Mouse (Mus musculus) spleen, adult 2 months (tissue): ENCODE results near the gene Ly6g6c. TPM values are rescaled to one million over a fixed set of nuclear protein-coding genes. Genes with fewer than 3 reads are reported as not detected.
A peak's percentile ranks its signal among the peaks of the same experiment; 100 is the strongest.

Experiments used
- DNase-seq, 2 experiments: peaks; one replicate each; pipeline versions ENCODE4 v3.0.0 to v3.0.0-alpha.2; 2012 to 2021; ENCODE audit warnings: low spot score in 2 of 2, low read depth in 1 of 2
- H3K27ac ChIP-seq: fragments of 200-500 bp; 2 replicates; pipeline ENCODE4 v1.5.1; 2012; ENCODE audit warnings: low read length, inconsistent platforms; ENCODE audit not compliant: insufficient read depth
- H3K27me3 ChIP-seq: fragments of 200-500 bp; 2 replicates; pipeline ENCODE4 v1.6.1; 2012; ENCODE audit warnings: mild to moderate bottlenecking, moderate library complexity, low read length, inconsistent platforms; ENCODE audit not compliant: control insufficient read depth, insufficient read depth
- H3K36me3 ChIP-seq: fragments of 200-500 bp; 2 replicates; pipeline ENCODE4 v1.6.1; 2012; ENCODE audit warnings: mild to moderate bottlenecking, low read length, inconsistent platforms; ENCODE audit not compliant: control insufficient read depth, insufficient read depth
- H3K4me1 ChIP-seq: fragments of 200-500 bp; 2 replicates; pipeline ENCODE4 v1.6.1; 2011; ENCODE audit warnings: inconsistent platforms; ENCODE audit not compliant: control insufficient read depth, insufficient read depth, insufficient read length
- H3K4me3 ChIP-seq: fragments of 200-500 bp; 2 replicates; pipeline ENCODE4 v1.5.1; 2011; ENCODE audit warnings: mild to moderate bottlenecking, inconsistent platforms; ENCODE audit not compliant: insufficient read depth, insufficient read length; ENCODE audit errors: extremely low read depth
- CTCF ChIP-seq: fragments of 200-500 bp; IDR thresholded peaks from 2 replicates; pipeline ENCODE4 v1.5.1; 2011; ENCODE audit warnings: mild to moderate bottlenecking, inconsistent platforms; ENCODE audit not compliant: insufficient read depth, insufficient read length, insufficient replicate concordance; ENCODE audit errors: extremely low read depth
- POLR2A ChIP-seq: fragments of 200-500 bp; IDR thresholded peaks from 2 replicates; pipeline ENCODE4 v1.6.1; 2011; ENCODE audit warnings: low read depth, low read length, inconsistent platforms
- WGBS: fragments of 180-500 bp; shearing (Covaris S2); methylation state at CpG from one replicate; pipeline ENCODE4 v1.1.7; 2018; 5-methylcytosine and 5-hydroxymethylcytosine counted together
- polyA plus RNA-seq: library from polyadenylated mRNA; depleted of rRNA; stranded (reverse); fragments of >200 nt; gene quantifications from 2 replicates; pipeline ENCODE4 v1.2.3, GENCODE M21; 2012; rRNA removed

The Ly6g6c gene
- polyA plus RNA-seq, 1 experiment: 0.47 TPM

GRCm38 (mm10) chr17:35115046-35116019 is 50.1 kb downstream of the Ly6g6c start, which contains the start of gene Ly6g5b:
Gene Ly6g5b (minus strand): TSS chr17:35115428.
- 76% methylated on average over 8 of the region's 8 CpGs for WGBS
- peak in 1 of 2 experiments; percentile 46 for DNase-seq
- no peak within 1 kb of the TSS for H3K4me3 ChIP-seq
- TF ChIP-seq POLR2A (no peak), CTCF (peak; percentile 43; the same call in 1 of the 2 replicates)
- H3K27ac ChIP-seq: no peak within 1 kb of the TSS
- no peaks in the 10 kb centered on the region for H3K27me3 ChIP-seq
- peaks cover 18% of the 10 kb centered on the region for H3K36me3 ChIP-seq
- peaks cover 2% of the 10 kb centered on the region; the same call in 1 of the 2 replicates for H3K4me1 ChIP-seq

Other genes starting within 250 kb of the Ly6g6c start
- 31.6 and 37.7 TPM in 2 replicates for gene Stk19, start 228.4 kb upstream of the Ly6g6c start, polyA plus RNA-seq
- 54.2 and 68.3 TPM in 2 replicates for gene Dxo, start 228.4 kb upstream of the Ly6g6c start, polyA plus RNA-seq
- 81.7 and 110 TPM in 2 replicates for gene Skiv2l, start 215.2 kb upstream of the Ly6g6c start, polyA plus RNA-seq
- 14.1 and 15.0 TPM in 2 replicates for gene Nelfe, start 215.0 kb upstream of the Ly6g6c start, polyA plus RNA-seq
- gene Cfb, start 202.9 kb upstream of the Ly6g6c start, polyA plus RNA-seq: 22.8 and 25.3 TPM in 2 replicates
- 12.0 and 13.1 TPM in 2 replicates for gene Zbtb12, start 185.9 kb upstream of the Ly6g6c start, polyA plus RNA-seq
- gene Gm20547, start 183.3 kb upstream of the Ly6g6c start, polyA plus RNA-seq: 0.04 TPM in 1 of 2 replicates, not detected in the other
- gene C2, start 167.1 kb upstream of the Ly6g6c start, polyA plus RNA-seq: 15.9 and 16.0 TPM in 2 replicates
- gene Ehmt2, start 166.9 kb upstream of the Ly6g6c start, polyA plus RNA-seq: 200 and 246 TPM in 2 replicates
- 0.05 and 0.08 TPM in 2 replicates for gene Slc44a4, start 150.9 kb upstream of the Ly6g6c start, polyA plus RNA-seq
- 45.8 and 47.5 TPM in 2 replicates for gene Neu1, start 134.1 kb upstream of the Ly6g6c start, polyA plus RNA-seq
- gene Hspa1b, start 106.2 kb upstream of the Ly6g6c start, polyA plus RNA-seq: 7.6 and 12.5 TPM in 2 replicates
- gene Gm20481, start 95.5 kb upstream of the Ly6g6c start, polyA plus RNA-seq: not detected in 2 replicates
- 4.2 and 6.7 TPM in 2 replicates for gene Hspa1a, start 93.2 kb upstream of the Ly6g6c start, polyA plus RNA-seq
- 0.05 and 0.06 TPM in 2 replicates for gene Hspa1l, start 92.7 kb upstream of the Ly6g6c start, polyA plus RNA-seq
- 60.7 and 65.2 TPM in 2 replicates for gene Lsm2, start 83.5 kb upstream of the Ly6g6c start, polyA plus RNA-seq
- 489 and 697 TPM in 2 replicates for gene Vars, start 64.4 kb upstream of the Ly6g6c start, polyA plus RNA-seq
- gene Vwa7, start 48.8 kb upstream of the Ly6g6c start, polyA plus RNA-seq: 0.72 and 0.90 TPM in 2 replicates
- gene Sapcd1, start 37.4 kb upstream of the Ly6g6c start, polyA plus RNA-seq: 7.3 and 14.7 TPM in 2 replicates
- gene Msh5, start 18.6 kb upstream of the Ly6g6c start, polyA plus RNA-seq: 8.6 and 9.5 TPM in 2 replicates
- gene Clic1, start 15.4 kb upstream of the Ly6g6c start, polyA plus RNA-seq: 123 and 134 TPM in 2 replicates
- gene Ddah2, start 6.4 kb upstream of the Ly6g6c start, polyA plus RNA-seq: 18.4 and 18.9 TPM in 2 replicates
- 4.8 and 5.6 TPM in 2 replicates for gene Mpig6b, start 796 bp downstream of the Ly6g6c start, polyA plus RNA-seq
- gene Ly6g6e, start 11.5 kb downstream of the Ly6g6c start, polyA plus RNA-seq: 0.31 and 0.39 TPM in 2 replicates
- 1.3 and 1.8 TPM in 2 replicates for gene Ly6g6d, start 12.7 kb downstream of the Ly6g6c start, polyA plus RNA-seq
- gene Ly6g6f, start 20.2 kb downstream of the Ly6g6c start, polyA plus RNA-seq: 7.8 and 9.7 TPM in 2 replicates
- gene Abhd16a, start 23.9 kb downstream of the Ly6g6c start, polyA plus RNA-seq: 119 and 154 TPM in 2 replicates
- gene Ly6g5c, start 42.9 kb downstream of the Ly6g6c start, polyA plus RNA-seq: not detected in 2 replicates
- 2.4 and 2.9 TPM in 2 replicates for gene Ly6g5b, start 50.0 kb downstream of the Ly6g6c start, polyA plus RNA-seq
- 20.9 and 29.9 TPM in 2 replicates for gene Gpank1, start 56.1 kb downstream of the Ly6g6c start, polyA plus RNA-seq
- 176 and 238 TPM in 2 replicates for gene Csnk2b, start 56.7 kb downstream of the Ly6g6c start, polyA plus RNA-seq
- gene D17H6S53E, start 61.0 kb downstream of the Ly6g6c start, polyA plus RNA-seq: 6.8 and 10.0 TPM in 2 replicates
- 0.12 and 0.18 TPM in 2 replicates for gene Apom, start 66.7 kb downstream of the Ly6g6c start, polyA plus RNA-seq
- gene Bag6, start 69.8 kb downstream of the Ly6g6c start, polyA plus RNA-seq: 166 and 202 TPM in 2 replicates
- gene Prrc2a, start 99.5 kb downstream of the Ly6g6c start, polyA plus RNA-seq: 362 and 462 TPM in 2 replicates
- 8.3 and 10.2 TPM in 2 replicates for gene Aif1, start 110.7 kb downstream of the Ly6g6c start, polyA plus RNA-seq
- 109 and 112 TPM in 2 replicates for gene Lst1, start 123.1 kb downstream of the Ly6g6c start, polyA plus RNA-seq
- gene Ltb, start 129.1 kb downstream of the Ly6g6c start, polyA plus RNA-seq: 531 and 756 TPM in 2 replicates
- gene Tnf, start 136.6 kb downstream of the Ly6g6c start, polyA plus RNA-seq: 7.5 and 13.2 TPM in 2 replicates
- gene Lta, start 140.0 kb downstream of the Ly6g6c start, polyA plus RNA-seq: 24.8 and 26.8 TPM in 2 replicates
- gene Gm16181, start 155.4 kb downstream of the Ly6g6c start, polyA plus RNA-seq: 0.34 TPM in 1 of 2 replicates, not detected in the other
- gene Atp6v1g2, start 168.3 kb downstream of the Ly6g6c start, polyA plus RNA-seq: 5.0 TPM in 2 replicates
- gene Nfkbil1, start 170.4 kb downstream of the Ly6g6c start, polyA plus RNA-seq: 16.9 and 29.1 TPM in 2 replicates
- 284 and 323 TPM in 2 replicates for gene Ddx39b, start 176.4 kb downstream of the Ly6g6c start, polyA plus RNA-seq
- gene H2-D1, start 197.3 kb downstream of the Ly6g6c start, polyA plus RNA-seq: 1,148 and 1,488 TPM in 2 replicates